Mouse (Mus musculus): ENCODE measurements around the gene Cd79a. TPM values are rescaled to one million over a fixed set of nuclear protein-coding genes. Genes with fewer than 3 reads are reported as not detected.
A peak's percentile ranks its signal among the peaks of the same experiment; 100 is the strongest.

Cd79a gene
- total and polyA plus RNA-seq, 3 experiments, result 0.23 to 0.61 TPM; not detected in 1

DNA sequence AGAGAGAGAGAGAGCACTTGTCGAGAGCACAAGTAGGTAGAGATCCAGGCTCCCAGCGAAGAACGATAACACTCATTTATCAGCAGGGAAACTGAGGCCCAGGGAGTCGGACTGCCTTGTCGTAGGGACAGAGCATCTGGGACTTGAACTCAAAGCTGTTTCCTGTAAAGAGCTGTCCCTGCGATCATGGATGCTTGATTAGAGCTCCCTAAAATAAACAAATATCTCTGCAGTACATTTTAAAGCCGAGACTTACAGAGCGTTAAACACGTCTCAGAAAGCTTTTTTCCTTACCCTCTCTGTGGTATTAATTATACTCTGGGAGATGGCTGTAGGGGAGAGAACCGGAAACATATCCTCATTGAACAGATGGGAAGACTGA lies 6.3 kb downstream of the Cd79a start:
- Histone ChIP-seq H3K9me3 (replicated peaks; ENCODE audit: insufficient read depth, low read length) (no peaks in the 10 kb centered on the region), H3K9ac (ENCODE audit: control insufficient read depth, low read depth, low read length, poor library complexity, severe bottlenecking) (peak overlapping the region; percentile 97), H3K36me3 (ENCODE audit: control insufficient read depth in 1 of 2, insufficient read depth in 2 of 2, low read length in 2 of 2) (peaks cover 0 to 23% of the 10 kb centered on the region in 2 experiments; a peak in 3 of 4 replicates), H3K4me1 (ENCODE audit: control insufficient read depth in 1 of 2, insufficient read depth in 2 of 2, low read length in 2 of 2) (peaks cover 0 to 37% of the 10 kb centered on the region in 2 experiments; a peak in 2 of 4 replicates), H3K27ac (ENCODE audit: control insufficient read depth, low read depth, low read length) (peak overlapping the region; percentile 99), H3K79me2 (ENCODE audit: control insufficient read depth, insufficient read depth, low read length, poor library complexity) (peaks cover 28% of the 10 kb centered on the region), H3K27me3 (ENCODE audit: control insufficient read depth in 1 of 2, insufficient read depth in 2 of 2, low read length in 2 of 2) (no peaks in the 10 kb centered on the region), H3K4me3 (ENCODE audit: control insufficient read depth in 1 of 2, insufficient read depth in 1 of 2, low read depth in 2 of 2, low read length in 2 of 2) (peak overlapping the region; percentile 72 to 92)
- peak; percentile 70 for DNase-seq (ENCODE audit: low read depth, low spot score)
- TF ChIP-seq POLR2AphosphoS5 (IDR thresholded peaks at IDR 0.05; ENCODE audit: borderline replicate concordance, low read depth, low read length), result no peak
- TF ChIP-seq USF2 (IDR thresholded peaks at IDR 0.05; ENCODE audit: borderline replicate concordance in 1 of 2, insufficient read depth in 1 of 2, low read depth in 1 of 2, low read length in 2 of 2), result no peak
- TF ChIP-seq GATA1 (IDR thresholded peaks at IDR 0.05; ENCODE audit: low read depth, low read length), result peak; percentile 6; the same call in 1 of the 2 replicates

DNA sequence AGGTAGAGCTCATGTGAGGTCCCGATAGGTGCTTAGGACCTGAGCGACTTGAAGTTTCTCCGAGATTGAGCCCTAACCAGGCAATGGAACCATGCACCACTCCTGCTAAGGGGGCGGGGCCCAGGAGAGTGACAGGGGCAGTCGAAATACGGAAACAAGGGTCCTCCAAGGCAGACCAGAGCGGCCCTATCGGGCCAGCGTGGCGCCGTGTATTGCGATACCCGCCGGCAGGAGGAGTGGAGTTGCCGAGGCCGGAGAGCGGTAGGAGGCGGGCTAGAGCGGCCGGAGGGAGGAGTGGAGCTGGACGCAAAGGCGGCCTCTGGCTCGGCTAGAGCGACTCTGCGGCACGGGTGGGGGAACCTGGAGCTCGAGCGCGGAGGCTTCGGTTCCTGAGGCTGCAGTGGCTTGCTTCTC lies 6.9 kb downstream of the Cd79a start:
- DNase-seq (ENCODE audit: low read depth, low spot score), result peak; percentile 99
- H3K36me3 ChIP-seq (ENCODE audit: control insufficient read depth in 1 of 2, insufficient read depth in 2 of 2, low read length in 2 of 2), result peaks cover 0 to 23% of the 10 kb centered on the region in 2 experiments
- no peaks in the 10 kb centered on the region for H3K27me3 ChIP-seq (ENCODE audit: control insufficient read depth in 1 of 2, insufficient read depth in 2 of 2, low read length in 2 of 2)
- H3K27ac ChIP-seq (ENCODE audit: control insufficient read depth, low read depth, low read length), result peak overlapping the region; percentile 99
- no peaks in the 10 kb centered on the region for H3K9me3 ChIP-seq (replicated peaks; ENCODE audit: insufficient read depth, low read length)
- H3K79me2 ChIP-seq (ENCODE audit: control insufficient read depth, insufficient read depth, low read length, poor library complexity), result peaks cover 28% of the 10 kb centered on the region
- H3K4me3 ChIP-seq (ENCODE audit: control insufficient read depth in 1 of 2, insufficient read depth in 1 of 2, low read depth in 2 of 2, low read length in 2 of 2), result peak overlapping the region; percentile 79 to 92
- H3K9ac ChIP-seq (ENCODE audit: control insufficient read depth, low read depth, low read length, poor library complexity, severe bottlenecking), result peak overlapping the region; percentile 97
- peaks cover 0 to 37% of the 10 kb centered on the region in 2 experiments; a peak in 2 of 4 replicates for H3K4me1 ChIP-seq (ENCODE audit: control insufficient read depth in 1 of 2, insufficient read depth in 2 of 2, low read length in 2 of 2)
- TF ChIP-seq HCFC1 (IDR thresholded peaks at IDR 0.05; ENCODE audit: low read depth, low read length) (peak; percentile 95), RCOR1 (IDR thresholded peaks at IDR 0.05; ENCODE audit: low read depth, low read length) (no peak), POLR2AphosphoS5 (IDR thresholded peaks at IDR 0.05; ENCODE audit: borderline replicate concordance, low read depth, low read length) (no peak), CHD2 (IDR thresholded peaks at IDR 0.05; ENCODE audit: low read length) (no peak), UBTF (IDR thresholded peaks at IDR 0.05; ENCODE audit: borderline replicate concordance, insufficient read depth, low read depth, low read length) (no peak), USF2 (IDR thresholded peaks at IDR 0.05; ENCODE audit: borderline replicate concordance in 1 of 2, insufficient read depth in 1 of 2, low read depth in 1 of 2, low read length in 2 of 2) (no peak), CHD1 (IDR thresholded peaks at IDR 0.05; ENCODE audit: low read depth, low read length) (no peak), MYB (IDR thresholded peaks at IDR 0.05; ENCODE audit: low read depth, low read length) (no peak; the same call in 1 of the 2 replicates), BHLHE40 (IDR thresholded peaks at IDR 0.05; ENCODE audit: borderline replicate concordance, low read depth, low read length) (no peak), MAFK (IDR thresholded peaks at IDR 0.05; ENCODE audit: borderline replicate concordance, low read depth, low read length) (no peak), ZKSCAN1 (IDR thresholded peaks at IDR 0.05; ENCODE audit: low read depth, low read length) (no peak), MAZ (IDR thresholded peaks at IDR 0.05; ENCODE audit: low read depth, low read length) (peak; percentile 98), MAX (IDR thresholded peaks at IDR 0.05; ENCODE audit: low read length) (peak; percentile 90), TCF12 (IDR thresholded peaks at IDR 0.05; ENCODE audit: low read depth, low read length) (no peak; the same call in none of the 2 replicates), RAD21 (IDR thresholded peaks at IDR 0.05; ENCODE audit: low read depth, low read length) (no peak), TBP (IDR thresholded peaks at IDR 0.05; ENCODE audit: low read depth, low read length) (peak; percentile 83), ETS1 (IDR thresholded peaks at IDR 0.05; ENCODE audit: low read depth, low read length) (peak; percentile 62), GABPA (IDR thresholded peaks at IDR 0.05; ENCODE audit: low read depth, low read length) (peak; percentile 87; the same call in 1 of the 2 replicates), POLR2A (IDR thresholded peaks at IDR 0.05; ENCODE audit: control insufficient read depth in 1 of 2, insufficient read depth in 1 of 2, low read depth in 1 of 2, low read length in 2 of 2, poor library complexity in 1 of 2) (peak; percentile 11 to 77; a peak in 2 of 4 replicates), GATA1 (IDR thresholded peaks at IDR 0.05; ENCODE audit: low read depth, low read length) (peak; percentile 19; the same call in 1 of the 2 replicates), E2F4 (IDR thresholded peaks at IDR 0.05; ENCODE audit: borderline replicate concordance, low read depth, low read length) (peak; percentile 38; the same call in 1 of the 2 replicates), USF1 (IDR thresholded peaks at IDR 0.05; ENCODE audit: low read depth, low read length) (no peak; the same call in 1 of the 2 replicates), EP300 (IDR thresholded peaks at IDR 0.05; ENCODE audit: low read depth in 1 of 2, low read length in 2 of 2) (peak in 1 of 2 experiments; percentile 38; a peak in 2 of 4 replicates), MXI1 (IDR thresholded peaks at IDR 0.05; ENCODE audit: low read depth, low read length) (peak; percentile 98), NELFE (IDR thresholded peaks at IDR 0.05; ENCODE audit: low read depth, low read length) (peak; percentile 59), SMC3 (IDR thresholded peaks at IDR 0.05; ENCODE audit: low read depth, low read length) (no peak; the same call in 1 of the 2 replicates), ZMIZ1 (IDR thresholded peaks at IDR 0.05; ENCODE audit: low read depth, low read length) (no peak; the same call in 1 of the 2 replicates), POLR2AphosphoS2 (IDR thresholded peaks at IDR 0.05; ENCODE audit: low read length) (0 out of 2 replicates have a peak, but pooled peaks have one; percentile 22), SIN3A (IDR thresholded peaks at IDR 0.05; ENCODE audit: low read length) (peak; percentile 98), CTCF (IDR thresholded peaks at IDR 0.05 in 2 of 3, conservative IDR thresholded peaks at IDR 0.05 in 1 of 3; ENCODE audit: control insufficient read depth in 1 of 3, insufficient read depth in 1 of 3, low read depth in 2 of 3, low read length in 3 of 3, poor library complexity in 1 of 3, severe bottlenecking in 1 of 3) (no peak)

All from MEL (cell line).